Mouse (Mus musculus) ES-Bruce4 (cell line): ENCODE measurements around the gene Csf1. TPM values are rescaled to one million over a fixed set of nuclear protein-coding genes. Genes with fewer than 3 reads are reported as not detected.
"Not testable (repeated sequence)": the region's sequence is repeated elsewhere in the genome, so short reads cannot be mapped to it uniquely, and the experiment has no call there.

Experiments
- H3K27ac ChIP-seq: 2 replicates; pipeline ENCODE4 v1.5.1; 2012; ENCODE audit warnings: low read length, inconsistent platforms; ENCODE audit not compliant: insufficient read depth
- H3K27me3 ChIP-seq: 2 replicates; pipeline ENCODE4 v1.6.1; 2012; ENCODE audit warnings: mild to moderate bottlenecking, low read length, inconsistent platforms; ENCODE audit not compliant: control insufficient read depth, poor library complexity, insufficient read depth, severe bottlenecking
- H3K36me3 ChIP-seq: 2 replicates; pipeline ENCODE4 v1.6.1; 2012; ENCODE audit warnings: inconsistent platforms, mild to moderate bottlenecking, low read length, moderate library complexity; ENCODE audit not compliant: control insufficient read depth, poor library complexity, insufficient read depth, severe bottlenecking
- H3K4me1 ChIP-seq: one replicate; pipeline ENCODE4 v1.8.1; 2011; ENCODE audit warnings: low read length; ENCODE audit not compliant: control insufficient read depth, insufficient read depth
- H3K4me3 ChIP-seq: 2 replicates; pipeline ENCODE4 v1.5.1; 2011; ENCODE audit warnings: low read depth, mild to moderate bottlenecking, low read length
- H3K9ac ChIP-seq: 2 replicates; pipeline ENCODE4 v1.6.1; 2012; ENCODE audit warnings: low read depth, mild to moderate bottlenecking, inconsistent platforms; ENCODE audit not compliant: poor library complexity, severe bottlenecking
- H3K9me3 ChIP-seq: replicated peaks from 2 replicates; pipeline ENCODE4 v1.6.1; 2012; ENCODE audit warnings: mild to moderate bottlenecking, low read length, inconsistent platforms; ENCODE audit not compliant: control insufficient read depth, poor library complexity, insufficient read depth, severe bottlenecking
- CTCF ChIP-seq: IDR thresholded peaks from one replicate; pipeline ENCODE4 v1.8.1; 2011; ENCODE audit warnings: low read depth, low read length
- EP300 ChIP-seq: IDR thresholded peaks from 2 replicates; pipeline ENCODE4 v1.6.1; 2011; ENCODE audit warnings: low read depth, low read length; ENCODE audit not compliant: insufficient read depth
- POLR2A ChIP-seq: IDR thresholded peaks from one replicate; pipeline ENCODE4 v1.8.1; 2011; ENCODE audit warnings: low read length; ENCODE audit not compliant: insufficient read depth
- polyA plus RNA-seq: library from polyadenylated mRNA; stranded (reverse); fragments of >200 nt; gene quantifications from 2 replicates; pipeline ENCODE4 v1.2.4, GENCODE M21; 2011; ENCODE audit warnings: low read depth; ENCODE audit not compliant: missing spikeins, insufficient read depth, insufficient read length

Gene Csf1
- polyA plus RNA-seq, 1 experiment: 27.0 TPM

DNA sequence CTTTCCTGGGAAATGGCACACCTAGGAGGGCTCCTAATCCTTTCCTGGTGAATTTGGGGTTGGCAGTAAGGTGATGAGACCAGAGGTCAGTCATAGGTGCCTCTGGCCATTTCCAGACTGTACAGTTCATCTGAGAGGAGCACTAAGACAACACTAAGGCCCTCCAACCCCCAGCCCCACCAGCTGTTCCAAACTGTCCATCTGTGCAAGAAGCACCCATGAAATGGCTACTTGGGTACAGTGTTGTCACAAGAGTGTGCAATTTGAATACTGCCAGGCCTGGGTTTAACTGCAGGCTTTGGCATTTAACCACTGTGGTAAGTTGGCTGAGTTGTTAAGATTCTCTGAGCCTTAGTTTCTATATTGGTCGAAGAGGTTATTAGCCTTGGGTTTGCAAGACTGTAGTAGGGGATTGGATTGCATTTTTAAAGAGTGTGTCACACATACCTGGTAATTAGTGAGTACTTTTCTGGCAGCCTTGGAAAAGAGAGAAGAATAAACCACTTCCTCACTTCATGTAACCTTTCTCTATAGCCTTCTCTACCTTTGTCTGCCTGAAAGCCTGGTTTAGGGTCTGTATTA is 22.6 kb downstream of the Csf1 start:
- H3K4me3 ChIP-seq: no peak overlapping the region
- no peaks in the 10 kb centered on the region for H3K27me3 ChIP-seq
- no peaks in the 10 kb centered on the region for H3K4me1 ChIP-seq
- no peak overlapping the region for H3K9ac ChIP-seq
- no peak overlapping the region for H3K27ac ChIP-seq
- H3K9me3 ChIP-seq: no peaks in the 10 kb centered on the region
- no peak for TF ChIP-seq CTCF
- TF ChIP-seq EP300: no peak
- TF ChIP-seq POLR2A: no peak
- H3K36me3 ChIP-seq: no peaks in the 10 kb centered on the region

DNA sequence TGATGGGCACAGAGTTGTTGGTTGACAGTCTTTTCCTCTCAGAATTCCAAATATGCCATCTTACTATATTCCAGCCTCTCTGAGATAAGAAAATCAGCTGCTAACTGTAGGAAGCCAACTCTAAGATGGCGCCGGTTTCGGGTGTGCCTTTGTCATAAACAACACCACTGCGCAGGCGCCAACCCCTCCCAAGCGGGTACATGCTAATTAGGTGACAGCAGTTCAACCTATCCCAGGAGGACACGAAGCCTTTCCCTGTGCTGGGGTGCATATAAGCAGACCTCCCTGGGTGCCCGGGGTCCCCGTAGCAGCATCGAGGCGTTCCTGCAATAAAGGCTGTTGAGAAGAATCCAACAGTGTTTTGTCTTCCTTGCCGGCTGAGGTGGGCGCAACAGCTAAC is 24.6 kb downstream of the Csf1 start:
- not testable (repeated sequence) for H3K4me1 ChIP-seq, H3K27ac ChIP-seq, H3K27me3 ChIP-seq, H3K9me3 ChIP-seq, H3K4me3 ChIP-seq, H3K9ac ChIP-seq, H3K36me3 ChIP-seq

DNA sequence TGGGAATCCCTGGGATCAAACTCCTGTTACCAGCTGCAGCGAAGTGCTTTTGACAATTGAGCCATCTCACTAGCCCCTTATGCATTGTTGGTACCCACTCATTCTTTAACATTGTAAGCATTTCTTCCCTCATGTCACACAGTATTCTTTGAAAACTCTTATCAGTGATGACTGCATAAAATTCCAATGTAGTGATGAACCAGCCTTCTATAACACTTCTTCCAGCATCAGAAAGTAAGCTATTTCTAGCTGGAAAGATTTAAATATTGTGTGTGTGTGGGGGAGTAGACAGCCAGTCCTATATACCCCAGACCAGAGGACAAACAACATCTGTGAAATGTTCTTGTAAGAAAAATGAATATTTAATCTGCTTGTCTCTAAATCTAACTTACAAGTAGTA is 26.9 kb downstream of the Csf1 start:
- Histone ChIP-seq H3K4me1 (no peaks in the 10 kb centered on the region), H3K27me3 (no peaks in the 10 kb centered on the region), H3K9ac (no peak overlapping the region), H3K27ac (no peak overlapping the region), H3K36me3 (no peaks in the 10 kb centered on the region), H3K9me3 (no peaks in the 10 kb centered on the region), H3K4me3 (no peak overlapping the region)
- TF ChIP-seq EP300 (no peak), POLR2A (no peak), CTCF (no peak)

DNA sequence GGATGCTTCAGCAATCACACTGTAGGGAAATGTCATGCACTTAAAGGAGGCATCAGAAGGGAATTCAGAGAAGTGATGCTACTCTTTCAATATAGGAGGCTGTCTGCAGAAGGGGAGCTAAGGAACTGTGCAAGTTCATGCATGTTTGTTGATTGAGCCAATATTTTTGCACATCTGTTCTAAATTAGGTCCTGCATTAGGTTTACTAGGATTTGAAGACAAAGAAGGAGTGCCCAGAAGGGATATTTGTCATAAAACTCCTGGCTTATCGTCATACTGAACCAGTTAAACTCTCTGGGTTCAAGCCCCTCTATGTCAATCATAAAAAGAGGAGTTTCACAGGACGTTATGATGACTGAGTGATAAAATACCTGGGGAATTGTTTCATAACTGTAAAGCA is 30.0 kb downstream of the Csf1 start:
- Histone ChIP-seq H3K9me3 (no peaks in the 10 kb centered on the region; the same call in 1 of the 2 replicates), H3K4me3 (no peak overlapping the region), H3K27me3 (no peaks in the 10 kb centered on the region), H3K9ac (no peak overlapping the region), H3K36me3 (no peaks in the 10 kb centered on the region), H3K27ac (no peak overlapping the region), H3K4me1 (no peaks in the 10 kb centered on the region)
- TF ChIP-seq EP300 (no peak), POLR2A (no peak), CTCF (no peak)

DNA sequence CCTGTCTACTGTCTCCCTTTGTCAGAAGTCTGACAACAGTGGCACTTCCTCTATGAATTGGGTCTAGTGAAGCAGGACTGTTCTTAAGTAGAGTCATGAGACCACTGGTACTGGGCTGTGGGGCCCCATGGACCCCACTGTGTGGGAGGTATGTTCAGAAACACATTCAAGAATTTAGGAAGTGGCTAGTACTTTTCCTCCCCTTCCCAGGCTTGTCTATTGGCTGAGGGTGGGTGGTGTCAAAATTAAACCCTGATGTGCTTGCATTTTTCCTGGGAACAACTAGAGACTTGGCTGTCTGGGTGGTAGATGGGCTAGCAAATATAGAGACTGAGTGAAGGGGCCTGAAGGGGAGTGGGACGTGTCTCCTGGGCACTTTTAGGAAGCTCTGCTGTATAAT is 31.8 kb downstream of the Csf1 start:
- no peak overlapping the region for H3K27ac ChIP-seq
- H3K36me3 ChIP-seq: no peaks in the 10 kb centered on the region
- H3K27me3 ChIP-seq: no peaks in the 10 kb centered on the region
- no peaks in the 10 kb centered on the region for H3K4me1 ChIP-seq
- H3K4me3 ChIP-seq: no peak overlapping the region
- TF ChIP-seq CTCF (no peak), POLR2A (no peak), EP300 (no peak)
- H3K9me3 ChIP-seq: no peaks in the 10 kb centered on the region; the same call in 1 of the 2 replicates
- H3K9ac ChIP-seq: no peak overlapping the region

DNA sequence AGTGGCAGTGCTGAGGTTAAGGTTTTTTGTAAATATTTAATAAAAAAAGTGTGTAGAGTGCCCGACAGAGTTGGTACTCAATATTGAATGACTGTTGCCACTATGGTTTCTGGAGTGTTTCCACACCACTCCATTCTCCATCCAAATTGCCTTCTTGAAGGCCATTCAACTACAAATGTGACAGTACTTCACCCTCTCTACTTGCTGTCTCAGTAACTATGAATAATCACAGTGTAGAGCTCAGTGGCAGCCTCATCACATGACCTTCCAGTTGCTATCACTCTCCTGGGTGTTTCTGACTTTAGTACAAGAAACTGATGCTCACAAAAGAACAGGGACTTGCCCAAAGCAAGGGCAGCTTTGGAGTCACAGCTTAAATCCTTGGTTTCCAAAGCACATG is 44.3 kb downstream of the Csf1 start:
- H3K4me1 ChIP-seq: no peaks in the 10 kb centered on the region
- H3K4me3 ChIP-seq: no peak overlapping the region
- no peaks in the 10 kb centered on the region for H3K9me3 ChIP-seq
- H3K27me3 ChIP-seq: no peaks in the 10 kb centered on the region
- no peak overlapping the region for H3K27ac ChIP-seq
- no peaks in the 10 kb centered on the region for H3K36me3 ChIP-seq
- TF ChIP-seq CTCF (no peak), EP300 (no peak), POLR2A (no peak)
- H3K9ac ChIP-seq: no peak overlapping the region
